Mouse (Mus musculus) embryonic facial prominence, embryonic 11.5 days (tissue): Measurements from ENCODE around the gene Gm17509. TPM values are rescaled to one million over a fixed set of nuclear protein-coding genes. Genes with fewer than 3 reads are reported as not detected.

Source experiments
- ATAC-seq: fragments of 200-750 bp; cut with Nextera tagmentation; replicated peaks from 2 replicates; pipeline ENCODE4 v1.8.0; 2017; ENCODE audit warnings: low read depth; ENCODE audit not compliant: insufficient number of reproducible peaks, low FRiP score, low TSS enrichment
- DNase-seq: peaks from one replicate; pipeline ENCODE4 v3.0.0-alpha.2; 2015; ENCODE audit warnings: low spot score
- H3K27ac ChIP-seq: fragments of 300-500 bp; sonication (generic); replicated peaks from 2 replicates; pipeline ENCODE4 v1.5.1; 2014; ENCODE audit warnings: mild to moderate bottlenecking, low read depth, low read length, control low read depth
- H3K27me3 ChIP-seq: fragments of 300-500 bp; sonication (generic); 2 replicates; pipeline ENCODE4 v1.6.1; 2014; ENCODE audit warnings: mild to moderate bottlenecking, low read length, moderate library complexity, mixed read lengths; ENCODE audit not compliant: control insufficient read depth, insufficient read depth
- H3K36me3 ChIP-seq: fragments of 300-500 bp; sonication (generic); replicated peaks from 2 replicates; pipeline ENCODE4 v1.6.1; 2014; ENCODE audit warnings: low read depth, mild to moderate bottlenecking, low read length, moderate library complexity, mixed read lengths; ENCODE audit not compliant: control insufficient read depth, insufficient read depth
- H3K4me1 ChIP-seq: fragments of 300-500 bp; sonication (generic); 2 replicates; pipeline ENCODE4 v1.6.1; 2014; ENCODE audit warnings: low read length, mixed read lengths; ENCODE audit not compliant: control insufficient read depth, insufficient read depth
- H3K4me2 ChIP-seq: fragments of 300-500 bp; sonication (generic); 2 replicates; pipeline ENCODE4 v1.6.1; 2014; ENCODE audit warnings: low read depth, mild to moderate bottlenecking, control low read depth, low read length, moderate library complexity
- H3K4me3 ChIP-seq: fragments of 300-500 bp; sonication (generic); 2 replicates; pipeline ENCODE4 v1.5.1; 2014; ENCODE audit warnings: low read depth, low read length, control low read depth
- H3K9ac ChIP-seq: fragments of 300-500 bp; sonication (generic); replicated peaks from 2 replicates; pipeline ENCODE4 v1.6.1; 2014; ENCODE audit warnings: mild to moderate bottlenecking, control low read depth, low read length
- H3K9me3 ChIP-seq: fragments of 300-500 bp; sonication (generic); replicated peaks from 2 replicates; pipeline ENCODE4 v1.6.1; 2016; ENCODE audit warnings: mild to moderate bottlenecking, low read length, inconsistent platforms, mixed read lengths; ENCODE audit not compliant: control insufficient read depth
- WGBS: fragments of 180-500 bp; shearing (Covaris S2); extraction: QIAGEN DNeasy Blood & Tissue Kit; methylation state at CpG from one replicate; pipeline ENCODE4 v1.1.7; 2014; 5-methylcytosine and 5-hydroxymethylcytosine counted together
- polyA plus RNA-seq: library from polyadenylated mRNA; unstranded; fragments of >200 nt; fragmentation: Nextera tagmentation; extraction: Ambion mirVana; gene quantifications from 2 replicates; pipeline ENCODE4 v1.2.1, GENCODE M21; 2014

Gm17509 gene
- polyA plus RNA-seq, 1 experiment from 2014 or later, result 0.49 TPM

DNA sequence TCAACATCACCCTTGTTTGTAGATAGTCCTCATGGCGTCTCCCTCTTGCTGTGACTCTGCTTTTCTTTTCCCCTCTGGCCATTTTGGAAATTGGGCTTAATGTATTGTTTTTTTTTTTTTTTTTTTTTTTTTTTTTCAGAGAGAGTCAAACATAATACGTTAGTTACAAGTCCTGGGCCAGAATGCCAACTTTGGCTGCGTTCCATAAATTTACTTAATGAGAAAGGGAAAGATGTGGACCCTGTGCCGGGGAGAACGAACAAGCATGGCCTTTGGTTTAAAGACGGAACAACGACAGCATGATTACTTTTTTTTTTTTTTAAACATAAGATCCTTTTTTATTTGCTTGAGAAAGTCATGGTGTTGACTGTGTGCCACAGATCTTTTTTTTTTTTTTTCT is 13.6 kb upstream of the Gm17509 start:
- ATAC-seq, result no peak
- no peak overlapping the region for H3K27ac ChIP-seq
- H3K36me3 ChIP-seq, result no peaks in the 10 kb centered on the region
- WGBS, result 74% methylated on average over 7 of the region's 7 CpGs
- no peak overlapping the region for H3K9ac ChIP-seq
- peaks cover 4% of the 10 kb centered on the region for H3K4me1 ChIP-seq
- no peak for DNase-seq
- H3K27me3 ChIP-seq, result no peaks in the 10 kb centered on the region
- no peak overlapping the region for H3K4me3 ChIP-seq
- no peaks in the 10 kb centered on the region for H3K9me3 ChIP-seq
- H3K4me2 ChIP-seq, result no peak overlapping the region

DNA sequence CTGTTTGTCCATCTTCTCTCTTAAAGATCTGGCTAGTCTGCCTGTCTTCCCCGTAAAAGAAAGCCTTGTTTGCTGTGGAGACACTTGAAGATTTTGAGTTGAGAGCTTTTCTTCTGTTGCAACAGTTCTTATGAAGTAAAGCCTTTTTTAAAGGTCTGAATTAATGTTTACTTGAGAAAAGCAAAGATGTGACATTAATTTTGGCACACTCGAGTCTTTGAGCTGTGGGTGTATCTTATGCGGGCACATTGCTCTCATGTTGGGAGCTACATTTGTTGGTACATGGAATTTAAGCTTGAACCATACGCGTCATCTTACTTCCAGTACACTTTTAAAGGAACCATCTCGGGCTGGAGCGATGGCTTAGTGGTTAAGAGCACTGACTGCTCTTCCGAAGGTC is 12.9 kb upstream of the Gm17509 start:
- Histone ChIP-seq H3K27ac (no peak overlapping the region), H3K27me3 (no peaks in the 10 kb centered on the region), H3K4me2 (no peak overlapping the region), H3K4me1 (peaks cover 4% of the 10 kb centered on the region), H3K36me3 (no peaks in the 10 kb centered on the region), H3K9me3 (no peaks in the 10 kb centered on the region), H3K9ac (no peak overlapping the region), H3K4me3 (no peak overlapping the region)
- WGBS, result 95% methylated on average over 8 of the region's 8 CpGs
- DNase-seq, result no peak
- no peak for ATAC-seq

- no peaks in the 10 kb centered on the region for H3K4me1 ChIP-seq
- no peaks in the 10 kb centered on the region for H3K27me3 ChIP-seq
- H3K9ac ChIP-seq, result no peak overlapping the region
- H3K4me3 ChIP-seq, result no peak overlapping the region
- ATAC-seq (no peak), DNase-seq (no peak)
- H3K9me3 ChIP-seq, result no peaks in the 10 kb centered on the region
- H3K4me2 ChIP-seq, result no peak overlapping the region
- H3K27ac ChIP-seq, result no peak overlapping the region
- WGBS, result 77% methylated on average over 6 of the region's 6 CpGs
- H3K36me3 ChIP-seq, result no peaks in the 10 kb centered on the region
Observed at GRCm38 (mm10) chr13:117230371-117231110, 9.7 kb upstream of the Gm17509 start.

DNA sequence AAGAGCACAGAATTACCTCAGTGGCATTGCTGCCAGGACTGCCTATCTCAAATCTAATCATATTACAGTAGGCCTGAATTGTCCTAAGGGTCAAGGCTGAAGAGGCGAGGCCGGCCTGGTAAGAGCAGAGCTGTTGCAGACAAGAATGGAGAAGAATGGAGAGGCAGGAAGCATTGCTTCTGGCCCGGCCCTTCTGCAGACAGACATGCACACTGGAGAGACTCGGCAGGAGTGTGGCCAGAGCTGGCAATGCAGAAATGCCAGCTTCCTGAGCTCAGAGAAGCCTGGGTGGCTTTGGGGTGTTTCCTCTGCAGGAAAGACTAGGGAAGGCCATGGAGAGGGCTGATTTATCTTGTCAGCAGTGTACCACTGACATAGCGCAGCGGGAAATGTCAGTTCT is 4.7 kb upstream of the Gm17509 start:
- Histone ChIP-seq H3K4me2 (no peak overlapping the region), H3K4me1 (no peaks in the 10 kb centered on the region), H3K9ac (no peak overlapping the region), H3K27ac (no peak overlapping the region), H3K36me3 (no peaks in the 10 kb centered on the region), H3K4me3 (no peak overlapping the region), H3K27me3 (no peaks in the 10 kb centered on the region), H3K9me3 (no peaks in the 10 kb centered on the region)
- ATAC-seq (no peak), DNase-seq (no peak)
- 79% methylated on average over 6 of the region's 6 CpGs for WGBS

DNA sequence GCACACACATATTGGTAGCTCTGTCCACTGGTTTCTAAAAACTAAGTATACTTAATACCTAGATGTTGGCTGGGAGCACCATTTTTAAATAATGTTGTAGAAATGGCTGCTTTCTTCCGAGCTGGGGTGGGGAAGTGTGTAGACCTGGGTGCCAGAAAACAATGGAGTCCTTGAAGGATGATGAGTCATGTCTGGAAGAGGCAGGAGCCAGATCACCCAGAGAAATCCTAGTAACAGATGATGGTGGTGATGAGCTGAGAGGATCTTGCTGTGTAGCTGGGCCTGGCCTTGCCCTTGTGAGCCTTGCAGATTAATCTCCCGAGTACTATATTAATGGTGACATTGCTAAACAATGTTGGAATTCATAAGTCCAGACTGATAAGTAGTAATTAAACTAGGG is 4.0 kb upstream of the Gm17509 start:
- Histone ChIP-seq H3K4me2 (no peak overlapping the region), H3K27ac (no peak overlapping the region), H3K9me3 (no peaks in the 10 kb centered on the region), H3K4me1 (no peaks in the 10 kb centered on the region; the same call in 1 of the 2 replicates), H3K4me3 (no peak overlapping the region), H3K36me3 (no peaks in the 10 kb centered on the region), H3K27me3 (no peaks in the 10 kb centered on the region), H3K9ac (no peak overlapping the region)
- DNase-seq (no peak), ATAC-seq (no peak)
- WGBS, result 67% methylated on average over 2 of the region's 2 CpGs

DNA sequence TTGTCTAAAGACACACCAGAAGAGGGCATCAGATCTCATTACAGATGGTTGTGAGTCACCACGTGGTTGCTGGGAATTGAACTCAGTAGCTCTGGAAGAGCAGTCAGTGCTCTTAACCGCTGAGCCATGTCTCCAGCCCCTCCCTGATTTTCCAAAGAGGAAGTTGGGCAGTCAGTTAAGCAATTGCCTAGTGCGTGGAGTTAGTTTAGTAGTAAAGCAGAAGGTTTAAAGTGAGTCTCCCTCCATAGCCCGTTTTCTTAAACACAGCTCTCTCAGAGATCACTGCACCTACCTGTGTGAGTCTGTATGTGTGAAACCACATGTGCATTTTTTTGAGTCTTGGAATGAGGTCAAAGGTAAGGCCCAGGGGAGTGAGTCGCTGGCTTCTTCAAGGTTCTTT is 2.2 kb upstream of the Gm17509 start:
- H3K4me2 ChIP-seq, result no peak overlapping the region
- no peaks in the 10 kb centered on the region; the same call in 1 of the 2 replicates for H3K4me1 ChIP-seq
- H3K9ac ChIP-seq, result no peak overlapping the region
- ATAC-seq (no peak), DNase-seq (no peak)
- no peak overlapping the region for H3K4me3 ChIP-seq
- no peaks in the 10 kb centered on the region for H3K9me3 ChIP-seq
- H3K27ac ChIP-seq, result no peak overlapping the region
- no peaks in the 10 kb centered on the region for H3K36me3 ChIP-seq
- H3K27me3 ChIP-seq, result no peaks in the 10 kb centered on the region
- 45% methylated on average over 5 of the region's 5 CpGs for whole genome bisulfite sequencing

DNA sequence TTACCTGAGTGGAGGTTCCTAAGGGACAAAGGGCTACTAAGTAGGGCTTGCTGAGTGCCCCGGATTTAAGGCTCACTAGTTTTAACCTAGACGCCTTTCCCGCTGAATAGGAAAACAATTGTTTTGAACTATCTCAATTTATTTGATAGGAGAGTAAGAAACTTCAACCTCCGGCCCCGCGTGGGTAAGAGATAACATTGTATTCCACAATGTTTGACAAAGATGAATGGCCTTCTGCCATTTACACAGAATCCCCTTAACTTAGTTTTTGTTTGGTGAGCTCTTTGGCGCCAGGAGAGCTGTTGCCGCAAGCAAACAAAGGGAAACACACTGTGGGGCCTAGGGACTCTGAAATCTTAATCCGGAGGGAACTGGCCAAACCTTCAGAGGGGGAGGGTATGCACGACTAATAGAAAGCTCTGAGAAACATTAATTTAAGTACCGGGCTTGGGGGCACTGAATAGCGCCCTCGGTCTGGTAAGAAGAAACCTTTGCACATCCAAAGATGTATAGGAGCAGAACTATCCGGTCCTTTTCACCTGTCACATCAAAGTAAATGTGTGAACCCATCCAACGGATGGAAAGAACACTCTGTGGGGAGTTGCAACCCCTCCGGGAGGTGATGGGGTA is 889 bp downstream of the Gm17509 start:
- no peaks in the 10 kb centered on the region for H3K36me3 ChIP-seq
- H3K9ac ChIP-seq, result peak overlapping the region; percentile 83
- 3% methylated on average over 16 of the region's 16 CpGs for WGBS
- ATAC-seq (peak; percentile 15; the same call in 1 of the 2 replicates), DNase-seq (peak; percentile 46)
- H3K4me3 ChIP-seq, result peak overlapping the region; percentile 73
- H3K27ac ChIP-seq, result 0 out of 2 replicates have a peak overlapping the region, but pooled peaks have one; percentile 28
- H3K9me3 ChIP-seq, result no peaks in the 10 kb centered on the region
- no peaks in the 10 kb centered on the region for H3K27me3 ChIP-seq
- H3K4me1 ChIP-seq, result no peaks in the 10 kb centered on the region; the same call in 1 of the 2 replicates
- peak overlapping the region; percentile 93 for H3K4me2 ChIP-seq

DNA sequence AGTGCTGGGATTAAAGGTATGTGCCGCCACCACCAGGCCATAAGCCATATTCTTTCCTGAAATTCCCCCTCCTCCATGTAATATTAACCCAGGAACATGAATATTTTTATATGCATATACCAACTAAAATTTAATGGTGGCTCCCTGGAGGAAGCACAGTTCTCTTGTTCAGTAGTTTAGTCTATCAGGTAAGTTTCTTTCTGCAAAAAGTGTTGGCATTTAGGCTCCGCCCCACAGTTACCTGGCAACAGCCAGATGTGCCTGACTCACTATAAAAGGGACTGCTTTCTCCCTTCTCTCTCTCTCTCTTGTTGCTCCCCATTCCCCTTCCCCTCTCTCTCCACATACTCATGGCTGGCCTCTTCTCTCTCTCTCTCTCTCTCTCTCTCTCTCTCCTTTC is 2.8 kb downstream of the Gm17509 start:
- ATAC-seq (no peak), DNase-seq (no peak)
- Histone ChIP-seq H3K9ac (no peak overlapping the region), H3K4me2 (no peak overlapping the region), H3K27ac (no peak overlapping the region), H3K9me3 (no peaks in the 10 kb centered on the region), H3K4me3 (no peak overlapping the region), H3K27me3 (no peaks in the 10 kb centered on the region), H3K4me1 (no peaks in the 10 kb centered on the region; the same call in 1 of the 2 replicates), H3K36me3 (no peaks in the 10 kb centered on the region)
- WGBS, result 76% methylated on average over 2 of the region's 2 CpGs
